Mouse (Mus musculus) embryonic fibroblast, embryonic 13.5 days (primary cell): ENCODE results near the gene Col6a3.

ENCODE experiments used
- CTCF ChIP-seq: IDR thresholded peaks from 2 replicates; pipeline ENCODE4 v1.5.1; 2011; ENCODE audit warnings: mild to moderate bottlenecking, control low read depth, low read length, moderate library complexity, borderline replicate concordance; ENCODE audit not compliant: insufficient read depth
- POLR2A ChIP-seq: IDR thresholded peaks from 2 replicates; pipeline ENCODE4 v1.6.1; 2011; ENCODE audit warnings: low read depth, mild to moderate bottlenecking, control low read depth, low read length, moderate library complexity

DNA sequence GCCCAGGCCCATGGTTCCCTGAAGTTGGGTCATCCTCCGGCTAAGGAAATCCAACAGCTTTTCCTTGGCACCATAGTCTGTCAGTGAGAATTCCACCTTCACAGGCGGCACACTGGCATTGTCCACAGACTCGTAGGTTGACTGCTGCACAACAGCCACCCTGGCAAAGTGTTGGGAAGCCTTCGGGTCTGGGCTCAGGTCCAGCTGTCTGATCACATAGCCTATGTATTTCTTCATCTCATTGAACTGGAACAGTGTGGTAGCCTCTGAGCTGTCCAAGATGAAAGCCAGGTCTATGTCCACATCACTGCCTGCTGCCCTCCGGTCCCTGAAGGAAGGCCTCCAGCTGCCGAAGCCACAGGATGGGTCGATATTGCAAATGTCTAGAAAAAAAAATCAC is 64.7 kb downstream of the Col6a3 start:
- no peak for TF ChIP-seq CTCF
- no peak for TF ChIP-seq POLR2A
